Mouse (Mus musculus) limb, embryonic 11.5 days (tissue): ENCODE data around the gene Nhej1. TPM values are rescaled to one million over a fixed set of nuclear protein-coding genes. Genes with fewer than 3 reads are reported as not detected.
A peak's percentile ranks its signal among the peaks of the same experiment; 100 is the strongest.

Experiments used
- ATAC-seq: fragments of 200-750 bp; cut with Nextera tagmentation; 2 replicates; pipeline ENCODE4 v1.8.0; 2017; ENCODE audit warnings: low read depth; ENCODE audit not compliant: insufficient number of reproducible peaks, low FRiP score, low TSS enrichment
- DNase-seq: peaks from one replicate; pipeline ENCODE4 v3.0.0-alpha.2; 2015; ENCODE audit warnings: low spot score
- H3K27ac ChIP-seq: fragments of 300-500 bp; sonication (generic); replicated peaks from 2 replicates; pipeline ENCODE4 v1.5.1; 2014; ENCODE audit warnings: low read depth, mild to moderate bottlenecking, low read length
- H3K27me3 ChIP-seq: fragments of 300-500 bp; sonication (generic); 2 replicates; pipeline ENCODE4 v1.6.1; 2014; ENCODE audit warnings: mild to moderate bottlenecking, low read length, mixed read lengths; ENCODE audit not compliant: control insufficient read depth, insufficient read depth
- H3K36me3 ChIP-seq: fragments of 300-500 bp; sonication (generic); 2 replicates; pipeline ENCODE4 v1.6.1; 2014; ENCODE audit warnings: mild to moderate bottlenecking, low read length, moderate library complexity, mixed read lengths; ENCODE audit not compliant: control insufficient read depth, insufficient read depth
- H3K4me1 ChIP-seq: fragments of 300-500 bp; sonication (generic); 2 replicates; pipeline ENCODE4 v1.6.1; 2014; ENCODE audit warnings: low read length, mixed read lengths; ENCODE audit not compliant: control insufficient read depth, insufficient read depth
- H3K4me2 ChIP-seq: fragments of 300-500 bp; sonication (generic); 2 replicates; pipeline ENCODE4 v1.6.1; 2014; ENCODE audit warnings: low read depth, mild to moderate bottlenecking, moderate library complexity; ENCODE audit not compliant: severe bottlenecking
- H3K4me3 ChIP-seq: fragments of 300-500 bp; sonication (generic); 2 replicates; pipeline ENCODE4 v1.5.1; 2014; ENCODE audit warnings: low read depth, low read length
- H3K9ac ChIP-seq: fragments of 300-500 bp; sonication (generic); 2 replicates; pipeline ENCODE4 v1.6.1; 2014; ENCODE audit warnings: mild to moderate bottlenecking, low read length
- H3K9me3 ChIP-seq: fragments of 300-500 bp; sonication (generic); 2 replicates; pipeline ENCODE4 v1.6.1; 2016; ENCODE audit warnings: low read length; ENCODE audit not compliant: control insufficient read depth
- WGBS: fragments of 180-500 bp; shearing (Covaris S2); extraction: QIAGEN DNeasy Blood & Tissue Kit; methylation state at CpG from one replicate; pipeline ENCODE4 v1.1.7; 2014; 5-methylcytosine and 5-hydroxymethylcytosine counted together
- polyA plus RNA-seq: library from polyadenylated mRNA; unstranded; fragments of >200 nt; fragmentation: Nextera tagmentation; extraction: Ambion mirVana; gene quantifications from 2 replicates; pipeline ENCODE4 v1.2.1, GENCODE M21; 2014

Nhej1 gene
- polyA plus RNA-seq, 1 experiment from 2014 or later: 12.7 TPM

GRCm38 (mm10) chr1:75048571-75048970 lies 76.4 kb downstream of the Nhej1 start:
- ATAC-seq: no peak
- Histone ChIP-seq H3K27me3 (no peaks in the 10 kb centered on the region), H3K36me3 (no peaks in the 10 kb centered on the region), H3K4me3 (no peak overlapping the region), H3K9me3 (no peaks in the 10 kb centered on the region), H3K4me1 (no peaks in the 10 kb centered on the region), H3K4me2 (no peak overlapping the region), H3K9ac (no peak overlapping the region), H3K27ac (no peak overlapping the region)
- DNase-seq: no peak
- WGBS: 82% methylated on average over 2 of the region's 2 CpGs

- DNase-seq (no peak), ATAC-seq (no peak)
- H3K36me3 ChIP-seq: no peaks in the 10 kb centered on the region
- no peak overlapping the region for H3K4me2 ChIP-seq
- 67% methylated on average over 4 of the region's 4 CpGs for WGBS
- no peak overlapping the region for H3K9ac ChIP-seq
- no peaks in the 10 kb centered on the region for H3K4me1 ChIP-seq
- no peaks in the 10 kb centered on the region for H3K9me3 ChIP-seq
- no peaks in the 10 kb centered on the region for H3K27me3 ChIP-seq
- H3K27ac ChIP-seq: no peak overlapping the region
- no peak overlapping the region for H3K4me3 ChIP-seq
Measured at GRCm38 (mm10) chr1:75048041-75048440, 77.0 kb downstream of the Nhej1 start.

- no peak overlapping the region for H3K27ac ChIP-seq
- H3K4me3 ChIP-seq: no peak overlapping the region
- ATAC-seq (no peak), DNase-seq (peak; percentile 43)
- H3K4me2 ChIP-seq: no peak overlapping the region
- 26% methylated on average over 7 of the region's 7 CpGs for WGBS
- no peaks in the 10 kb centered on the region for H3K9me3 ChIP-seq
- no peak overlapping the region for H3K9ac ChIP-seq
- H3K4me1 ChIP-seq: no peaks in the 10 kb centered on the region
- H3K27me3 ChIP-seq: no peaks in the 10 kb centered on the region
- no peaks in the 10 kb centered on the region for H3K36me3 ChIP-seq
Measured at GRCm38 (mm10) chr1:75040429-75040828, 84.6 kb downstream of the Nhej1 start.

GRCm38 (mm10) chr1:75032041-75032440 lies 93.0 kb downstream of the Nhej1 start:
- WGBS: 88% methylated on average over 10 of the region's 10 CpGs
- H3K9ac ChIP-seq: no peak overlapping the region
- H3K9me3 ChIP-seq: no peaks in the 10 kb centered on the region
- no peak overlapping the region for H3K27ac ChIP-seq
- DNase-seq (no peak), ATAC-seq (no peak)
- H3K4me2 ChIP-seq: no peak overlapping the region
- H3K27me3 ChIP-seq: no peaks in the 10 kb centered on the region
- no peaks in the 10 kb centered on the region for H3K4me1 ChIP-seq
- no peak overlapping the region for H3K4me3 ChIP-seq
- no peaks in the 10 kb centered on the region for H3K36me3 ChIP-seq

GRCm38 (mm10) chr1:75027061-75027779 lies 97.8 kb downstream of the Nhej1 start:
- WGBS: 42% methylated on average over 2 of the region's 2 CpGs
- no peaks in the 10 kb centered on the region for H3K36me3 ChIP-seq
- H3K4me3 ChIP-seq: no peak overlapping the region
- H3K27ac ChIP-seq: no peak overlapping the region
- no peaks in the 10 kb centered on the region for H3K9me3 ChIP-seq
- H3K9ac ChIP-seq: no peak overlapping the region
- H3K27me3 ChIP-seq: no peaks in the 10 kb centered on the region
- H3K4me2 ChIP-seq: no peak overlapping the region
- DNase-seq (no peak), ATAC-seq (no peak)
- H3K4me1 ChIP-seq: no peaks in the 10 kb centered on the region

- no peaks in the 10 kb centered on the region for H3K9me3 ChIP-seq
- H3K4me3 ChIP-seq: no peak overlapping the region
- DNase-seq (no peak), ATAC-seq (no peak)
- H3K27ac ChIP-seq: no peak overlapping the region
- no peak overlapping the region for H3K9ac ChIP-seq
- no peaks in the 10 kb centered on the region for H3K27me3 ChIP-seq
- WGBS: 89% methylated on average over 7 of the region's 7 CpGs
- no peaks in the 10 kb centered on the region for H3K4me1 ChIP-seq
- H3K36me3 ChIP-seq: no peaks in the 10 kb centered on the region
- H3K4me2 ChIP-seq: no peak overlapping the region
Measured at GRCm38 (mm10) chr1:75024419-75025199, 100.4 kb downstream of the Nhej1 start.

- no peak for ATAC-seq
- DNase-seq: no peak
Measured at GRCm38 (mm10) chr1:75022216-75022615, 102.8 kb downstream of the Nhej1 start.

GRCm38 (mm10) chr1:75016846-75017245 lies 108.2 kb downstream of the Nhej1 start:
- no peak overlapping the region for H3K27ac ChIP-seq
- DNase-seq: peak; percentile 93
- no peak overlapping the region for H3K4me2 ChIP-seq
- no peaks in the 10 kb centered on the region for H3K9me3 ChIP-seq
- WGBS: 6% methylated on average over 6 of the region's 6 CpGs
- no peaks in the 10 kb centered on the region for H3K36me3 ChIP-seq
- ATAC-seq: no peak
- H3K27me3 ChIP-seq: no peaks in the 10 kb centered on the region
- no peak overlapping the region for H3K9ac ChIP-seq
- no peak overlapping the region for H3K4me3 ChIP-seq
- H3K4me1 ChIP-seq: peaks cover 10% of the 10 kb centered on the region; the same call in 1 of the 2 replicates

More at GRCm38 (mm10) chr1:75022216-75022615, 102.8 kb downstream of the Nhej1 start:
- H3K27me3 ChIP-seq: no peaks in the 10 kb centered on the region
- WGBS: 70% methylated on average over 5 of the region's 5 CpGs
- H3K36me3 ChIP-seq: no peaks in the 10 kb centered on the region
- H3K9me3 ChIP-seq: no peaks in the 10 kb centered on the region
- H3K9ac ChIP-seq: no peak overlapping the region
- H3K27ac ChIP-seq: no peak overlapping the region
- no peak overlapping the region for H3K4me2 ChIP-seq
- no peak overlapping the region for H3K4me3 ChIP-seq
- H3K4me1 ChIP-seq: no peaks in the 10 kb centered on the region
